Mouse (Mus musculus) layer of hippocampus, adult 9-11 months (tissue): Measurements from ENCODE around the gene Cnksr3.

Source experiments
- DNase-seq: peaks from one replicate; pipeline ENCODE4 v3.0.0; 2022

The Cnksr3 gene

GRCm38 (mm10) chr10:7211696-7212482 lies at the start of gene Cnksr3:
TSS of gene Cnksr3 (minus strand) at chr10:7212237.
- peak; percentile 86 for DNase-seq

GRCm38 (mm10) chr10:7260166-7261108 lies 48.4 kb upstream of the Cnksr3 start:
- no peak for DNase-seq

- DNase-seq, result no peak
Measured at GRCm38 (mm10) chr10:7258607-7259006, 46.6 kb upstream of the Cnksr3 start.

DNA sequence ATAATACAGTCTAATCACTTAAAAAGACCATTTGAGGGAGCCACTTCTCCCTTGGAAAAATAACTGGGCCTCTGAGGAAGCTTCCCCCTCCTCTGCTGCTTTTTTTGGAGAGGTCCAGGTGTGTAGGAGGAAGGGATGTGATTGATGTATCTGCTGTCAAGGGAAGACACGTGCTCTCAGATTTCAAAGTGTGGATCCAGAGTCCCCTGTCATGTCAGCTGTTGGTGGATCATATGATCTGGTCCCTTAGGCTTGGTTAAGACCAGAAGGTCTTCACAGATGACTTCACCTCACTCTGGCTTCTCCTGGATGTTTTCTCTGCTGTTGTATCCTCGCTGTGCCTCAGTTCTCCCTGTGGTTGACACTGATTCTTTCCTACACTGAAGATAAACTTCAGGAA lies 38.4 kb upstream of the Cnksr3 start:
- DNase-seq, result no peak

GRCm38 (mm10) chr10:7234601-7235000 lies 22.6 kb upstream of the Cnksr3 start:
- no peak for DNase-seq

GRCm38 (mm10) chr10:7217551-7218127 lies 5.6 kb upstream of the Cnksr3 start:
- no peak for DNase-seq

DNA sequence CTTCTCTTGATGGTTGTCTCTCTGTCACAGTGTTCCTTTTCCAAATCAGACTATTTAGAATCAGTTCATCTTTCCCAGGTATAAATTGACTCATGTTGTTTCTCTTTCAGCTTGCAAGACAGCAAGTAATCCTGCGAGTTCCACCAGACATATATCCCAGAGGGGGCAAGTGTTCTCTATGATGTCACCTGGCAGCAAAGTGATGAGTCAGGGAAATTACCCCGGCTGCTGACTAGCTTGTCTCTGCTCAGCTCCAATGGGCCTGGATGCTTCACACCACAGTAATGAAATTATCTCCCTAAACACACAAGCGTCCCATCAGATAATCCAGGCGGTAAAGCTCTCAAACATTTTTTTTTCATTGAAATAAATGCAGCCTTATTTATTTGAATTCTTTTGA lies 2.7 kb upstream of the Cnksr3 start:
- no peak for DNase-seq

DNA sequence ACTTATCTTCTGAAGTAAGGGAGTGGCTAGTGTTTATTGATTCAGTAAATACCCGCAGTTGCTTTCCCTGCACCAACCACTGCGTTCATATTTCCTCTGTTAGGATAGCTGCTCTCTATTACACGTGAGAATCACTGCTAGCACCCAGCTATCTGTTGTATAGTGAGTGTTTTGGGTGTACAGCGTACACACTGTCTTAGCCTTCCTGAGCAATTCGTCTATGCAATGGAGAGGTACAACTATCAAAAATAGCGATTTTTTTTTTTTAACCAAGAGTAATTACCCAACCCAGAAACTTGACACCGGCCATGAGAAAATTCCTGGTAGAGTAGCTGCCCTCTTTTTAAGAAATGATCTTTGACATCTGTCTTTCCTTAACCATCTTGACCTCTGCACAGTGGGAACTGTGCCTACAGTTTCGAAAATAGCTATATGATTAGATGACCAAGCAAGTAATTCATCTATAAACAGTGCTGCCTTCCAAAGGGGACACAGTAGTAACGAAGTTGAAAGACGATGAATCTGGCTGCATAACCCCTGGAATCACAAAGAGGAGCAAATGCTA lies 1.1 kb upstream of the Cnksr3 start:
- DNase-seq, result no peak

- peak; percentile 5 for DNase-seq
Measured at GRCm38 (mm10) chr10:7212537-7212936, 500 bp upstream of the Cnksr3 start.

DNA sequence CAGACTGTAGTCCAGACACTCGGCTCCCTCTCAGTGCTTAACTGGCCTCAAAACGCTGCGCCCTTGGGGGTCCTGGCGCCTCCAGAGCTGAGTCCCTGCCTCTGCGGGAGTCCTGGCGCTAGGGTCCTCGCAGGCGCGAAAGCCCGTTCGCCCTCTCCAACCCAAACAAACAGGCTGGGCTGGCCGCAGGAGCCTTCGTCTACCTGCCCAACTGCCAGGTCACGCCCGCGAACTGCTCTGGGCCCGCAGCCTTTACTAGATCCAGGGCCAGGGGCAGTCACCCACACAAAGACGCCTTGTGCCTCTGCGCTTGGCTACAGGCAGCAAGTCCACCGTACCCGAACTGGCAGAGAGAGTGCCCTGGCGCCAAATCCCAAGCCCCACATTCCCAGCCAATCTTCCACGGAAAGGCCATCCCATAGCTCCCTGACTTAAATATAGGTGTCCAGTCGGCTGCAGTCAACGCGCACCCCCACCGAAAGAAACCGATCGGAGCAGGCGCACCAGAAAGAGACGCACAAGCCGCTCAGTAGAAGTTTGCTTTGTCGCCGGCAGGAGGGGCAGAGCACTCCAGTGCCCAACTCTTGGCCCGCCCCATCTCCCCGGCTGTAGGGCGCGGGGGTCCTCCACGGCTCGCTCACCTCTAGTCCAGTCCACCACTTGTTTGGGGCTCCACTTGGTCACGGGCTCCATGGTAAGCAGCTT lies 894 bp downstream of the Cnksr3 start:
- DNase-seq, result peak; percentile 50

- no peak for DNase-seq
Measured at GRCm38 (mm10) chr10:7209691-7210455, 2.2 kb downstream of the Cnksr3 start.

DNA sequence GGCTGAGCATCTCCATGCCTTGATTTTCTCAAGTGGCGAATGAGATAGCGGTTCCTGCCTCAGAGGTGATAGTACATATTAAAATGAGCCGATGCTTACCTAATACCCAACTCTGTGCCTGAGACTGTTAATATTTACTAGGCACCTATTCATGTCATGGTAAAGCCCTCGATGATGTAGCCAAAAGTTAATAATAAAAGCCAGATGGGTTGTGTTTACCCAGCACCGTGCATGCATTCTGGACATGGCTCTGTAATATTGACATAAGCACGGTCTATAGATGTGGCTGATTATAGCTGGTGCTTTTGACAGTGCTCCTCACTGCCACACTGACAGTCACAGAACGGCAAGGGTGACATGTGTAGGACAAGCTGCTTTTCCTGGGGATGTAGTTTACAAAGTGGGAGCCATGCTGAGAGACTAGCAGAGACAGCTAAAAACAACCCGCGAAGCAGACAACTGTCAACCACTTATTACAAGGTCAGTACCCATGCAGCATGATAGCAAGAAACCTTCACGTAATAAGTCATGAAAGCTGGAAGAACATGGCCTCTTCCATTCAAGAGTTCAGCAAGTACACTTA lies 3.1 kb downstream of the Cnksr3 start:
- no peak for DNase-seq

DNA sequence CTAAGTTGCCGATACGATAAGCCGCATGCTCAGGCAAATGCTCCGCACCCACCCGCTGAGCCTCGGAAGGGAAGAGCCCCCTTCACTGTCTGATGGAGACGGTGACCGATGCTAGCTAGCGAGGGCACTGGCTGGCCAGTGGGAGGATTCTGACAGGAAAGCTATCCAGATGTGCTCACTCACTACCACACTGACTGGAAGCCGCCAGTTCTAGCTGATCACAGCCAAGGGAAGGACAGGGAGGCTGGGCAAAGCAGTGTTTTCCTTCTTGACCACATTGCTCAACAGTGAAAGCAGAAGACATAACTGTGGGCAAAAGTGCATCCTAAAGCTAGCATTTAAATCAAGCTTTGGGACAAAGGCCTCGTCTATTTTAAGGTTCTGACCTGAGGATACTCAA lies 4.7 kb downstream of the Cnksr3 start:
- DNase-seq, result no peak

DNA sequence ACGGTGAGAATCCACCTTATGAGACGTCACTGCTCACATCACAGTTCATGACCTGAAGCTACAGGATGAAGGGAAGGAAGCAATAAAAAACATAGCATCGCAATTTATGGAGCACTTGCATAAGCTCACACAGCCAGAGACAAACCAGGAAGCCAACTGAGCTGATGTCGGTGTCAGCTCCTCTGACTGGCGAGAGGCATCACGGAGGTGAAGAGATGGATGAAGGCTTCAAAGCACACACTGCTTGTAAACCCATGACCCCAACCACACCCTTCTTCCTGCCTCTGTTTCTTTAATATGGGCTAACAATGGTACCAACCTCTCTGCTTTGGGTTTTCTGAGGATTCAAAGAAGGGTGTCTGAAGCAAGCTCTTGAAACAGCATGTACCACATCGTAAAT lies 5.5 kb downstream of the Cnksr3 start:
- no peak for DNase-seq

DNA sequence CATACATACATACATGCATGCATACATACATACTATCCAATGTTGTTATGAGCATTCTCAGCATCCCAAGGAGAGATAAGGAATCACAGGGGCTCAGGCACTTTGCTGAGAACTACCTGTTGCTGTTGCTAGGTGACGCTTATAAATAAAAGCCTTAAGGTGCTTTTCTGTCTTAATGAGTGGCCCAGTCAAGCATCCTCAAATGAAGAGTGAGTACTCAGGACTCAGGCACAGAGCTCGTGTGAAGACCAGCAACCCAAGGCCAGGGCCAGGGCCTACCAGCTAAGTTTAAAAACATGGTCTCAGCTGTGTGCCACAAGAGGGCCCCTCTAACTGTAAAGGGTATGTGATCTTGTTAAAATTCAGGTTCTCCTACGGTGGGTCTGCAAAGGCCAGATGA lies 6.5 kb downstream of the Cnksr3 start:
- no peak for DNase-seq

DNA sequence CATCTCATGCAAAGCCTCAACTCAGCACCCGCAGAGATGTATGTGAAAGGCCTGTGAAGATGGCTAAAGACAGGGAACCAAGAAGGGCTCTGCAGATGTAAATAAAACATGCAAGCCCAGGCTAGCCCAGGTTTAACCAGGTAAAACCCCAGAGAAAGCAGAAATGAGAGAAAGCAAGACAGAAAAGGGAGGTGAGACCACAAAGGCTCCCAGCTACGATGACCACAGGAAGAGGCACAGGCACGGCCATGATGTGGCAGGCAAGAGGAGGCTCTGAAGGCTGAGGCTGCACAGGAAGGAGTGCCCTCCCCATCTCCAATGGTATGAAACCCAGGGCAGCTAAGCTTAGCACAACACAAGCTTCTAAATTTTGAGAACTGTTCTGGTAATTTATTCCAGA lies 7.1 kb downstream of the Cnksr3 start:
- DNase-seq, result no peak

DNA sequence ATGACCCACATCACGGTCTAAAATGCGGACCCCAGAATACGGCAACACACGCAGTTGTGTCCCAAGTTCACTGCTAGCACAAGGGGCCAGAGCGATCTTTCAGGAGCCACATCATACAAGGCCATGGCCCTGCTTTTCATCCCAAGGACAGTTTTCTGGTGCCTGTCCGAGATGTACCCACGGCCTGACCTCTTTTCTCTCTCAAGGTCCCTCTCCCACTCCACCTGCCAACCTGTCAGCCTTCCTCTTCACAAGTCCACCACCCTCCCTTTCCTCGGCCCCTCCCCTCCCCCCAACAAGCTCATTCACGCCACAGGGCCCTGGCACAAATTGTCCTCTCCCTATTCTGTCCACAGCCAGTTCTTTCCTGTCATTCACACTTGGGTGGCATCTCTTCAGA lies 9.5 kb downstream of the Cnksr3 start:
- DNase-seq, result no peak

GRCm38 (mm10) chr10:7200665-7201064 lies 11.4 kb downstream of the Cnksr3 start:
- DNase-seq, result no peak

- no peak for DNase-seq
Measured at GRCm38 (mm10) chr10:7198201-7198600, 13.8 kb downstream of the Cnksr3 start.

DNA sequence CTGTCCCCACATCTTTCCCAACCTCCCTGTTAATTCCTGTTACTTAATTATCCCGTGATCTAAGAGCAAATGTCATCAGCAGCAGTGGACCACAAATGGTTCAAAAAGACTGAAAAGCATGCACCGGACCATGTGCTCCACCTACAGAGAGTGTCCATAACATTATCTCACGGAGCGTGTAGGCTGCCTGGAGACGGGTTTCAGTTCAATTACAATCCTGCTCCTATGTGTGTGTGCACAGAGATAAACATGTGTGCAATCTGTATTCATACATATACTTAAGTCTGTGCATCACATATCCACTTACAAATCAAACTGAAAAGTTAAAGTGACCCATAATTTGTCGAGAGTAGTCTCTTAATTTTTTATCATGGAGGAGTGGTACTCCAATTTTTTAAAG lies 14.3 kb downstream of the Cnksr3 start:
- DNase-seq, result no peak

- no peak for DNase-seq
Measured at GRCm38 (mm10) chr10:7196668-7197400, 15.2 kb downstream of the Cnksr3 start.
